Mouse (Mus musculus): ENCODE measurements around the gene Slc16a12. TPM values are rescaled to one million over a fixed set of nuclear protein-coding genes. Genes with fewer than 3 reads are reported as not detected.
A peak's percentile ranks its signal among the peaks of the same experiment; 100 is the strongest.

Slc16a12 gene
- polyA plus RNA-seq, 2 experiments, result 0.73 to 1.3 TPM

DNA sequence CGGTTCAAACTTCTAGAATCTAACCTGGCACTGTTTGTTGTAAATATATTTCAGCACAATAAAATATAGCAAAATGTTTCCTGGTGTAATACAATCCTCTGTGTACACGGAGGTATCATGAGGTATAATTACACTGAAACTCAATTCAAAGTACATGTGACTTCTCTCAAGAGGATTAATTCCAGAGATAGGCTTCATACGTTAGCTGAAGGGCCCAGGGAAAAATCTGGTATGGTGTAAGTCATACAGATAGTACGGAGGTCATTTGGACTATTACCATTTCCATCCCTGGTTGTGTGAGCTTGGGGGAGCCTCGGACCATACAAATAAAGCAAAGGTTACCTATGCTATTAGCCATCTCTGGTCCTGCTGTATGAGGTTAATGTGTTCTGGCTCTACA, 104.5 kb downstream of the Slc16a12 start:
- DNase-seq (ENCODE audit: low spot score) (no peak), ATAC-seq (ENCODE audit: low FRiP score, low read depth) (no peak)
- Histone ChIP-seq H3K9ac (ENCODE audit: low read depth, low read length, severe bottlenecking) (no peak overlapping the region), H3K4me1 (ENCODE audit: control insufficient read depth, insufficient read depth, low read length) (no peaks in the 10 kb centered on the region), H3K4me2 (replicated peaks; ENCODE audit: low read depth, low read length, severe bottlenecking) (no peak overlapping the region), H3K9me3 (ENCODE audit: control insufficient read depth, low read length) (no peaks in the 10 kb centered on the region), H3K27ac (replicated peaks; ENCODE audit: low read depth, low read length) (no peak overlapping the region), H3K4me3 (replicated peaks; ENCODE audit: low read length) (no peak overlapping the region), H3K36me3 (ENCODE audit: control insufficient read depth, insufficient read depth, low read length) (no peaks in the 10 kb centered on the region), H3K27me3 (ENCODE audit: control insufficient read depth, insufficient read depth, low read length) (no peaks in the 10 kb centered on the region)
- WGBS, result 69% methylated on average over 5 of the region's 5 CpGs
- no peak for TF ChIP-seq POLR2A (IDR thresholded peaks at IDR 0.05; ENCODE audit: borderline replicate concordance, extremely low read depth, insufficient read depth, insufficient read length)

DNA sequence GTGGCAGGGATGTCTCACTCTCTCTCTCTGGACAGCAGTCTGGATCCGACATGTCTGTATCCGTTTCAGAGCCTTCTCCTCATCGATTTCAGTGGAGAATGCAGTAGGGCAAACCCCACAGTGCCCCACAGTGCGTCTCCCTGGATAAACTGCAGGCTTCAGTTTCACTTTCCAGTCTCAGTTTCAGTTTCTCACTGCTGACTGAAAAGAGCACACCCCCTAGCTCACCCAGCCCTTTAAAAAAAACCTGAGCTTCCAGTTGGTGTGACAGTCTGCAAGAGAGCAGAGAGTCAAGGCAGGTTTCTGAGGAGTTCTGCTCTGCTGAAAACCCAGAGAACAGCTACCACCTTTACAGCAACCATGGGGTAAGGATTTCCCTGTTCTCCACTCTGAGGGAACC, 106.5 kb downstream of the Slc16a12 start, which contains the start of the genes Ifit1bl2 and Ifit1:
Gene Ifit1bl2, minus strand, starts transcription at position 121 of the 400 bp plus-strand sequence.
Gene Ifit1, plus strand, starts transcription at position 249 of the 400 bp plus-strand sequence.
- 29% methylated on average over 4 of the region's 4 CpGs for WGBS
- H3K4me1 ChIP-seq (ENCODE audit: control insufficient read depth, insufficient read depth, low read length), result no peaks in the 10 kb centered on the region

DNA sequence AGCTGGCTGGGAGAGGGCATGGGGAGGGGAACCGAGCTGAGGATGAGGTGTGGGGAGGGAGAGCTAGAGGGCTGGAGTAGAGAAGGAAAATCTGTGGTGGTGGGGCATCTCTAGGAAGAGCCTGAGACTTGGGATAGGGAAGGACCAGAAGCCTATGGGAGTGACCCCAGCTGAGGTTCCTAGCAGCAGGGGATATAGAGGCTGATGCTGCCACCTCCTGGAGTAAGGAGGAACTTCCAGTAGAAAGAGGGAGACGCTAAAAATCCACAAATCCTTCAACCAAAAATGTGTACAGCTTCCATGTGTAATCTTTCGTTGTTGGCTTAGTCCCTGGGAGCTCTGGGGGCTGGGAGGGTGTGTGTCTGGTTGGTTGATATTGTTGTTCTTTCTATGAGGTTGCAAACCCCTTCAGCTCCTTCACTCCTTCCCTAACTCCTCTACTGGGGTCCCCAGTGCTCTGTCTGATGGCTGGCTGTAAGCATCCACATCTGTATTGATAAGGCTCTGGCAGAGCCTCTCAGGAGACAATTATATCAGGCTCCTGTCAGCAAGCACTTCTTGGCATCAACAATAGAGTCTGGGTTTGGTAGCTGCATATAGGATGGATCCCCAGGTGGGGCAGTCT, 110.0 kb downstream of the Slc16a12 start:
- H3K4me3 ChIP-seq (replicated peaks; ENCODE audit: low read length), result no peak overlapping the region

More for the DNA sequence above, 106.5 kb downstream of the Slc16a12 start, which contains the start of the genes Ifit1bl2 and Ifit1:
- no peak for DNase-seq (ENCODE audit: low spot score)
- Histone ChIP-seq H3K9me3 (ENCODE audit: control insufficient read depth, low read length) (no peaks in the 10 kb centered on the region), H3K4me2 (replicated peaks; ENCODE audit: low read depth, low read length, severe bottlenecking) (no peak within 1 kb of the TSS), H3K4me3 (replicated peaks; ENCODE audit: low read length) (no peak within 1 kb of the TSS), H3K36me3 (ENCODE audit: control insufficient read depth, insufficient read depth, low read length) (no peaks in the 10 kb centered on the region), H3K27ac (replicated peaks; ENCODE audit: low read depth, low read length) (no peak within 1 kb of the TSS), H3K9ac (ENCODE audit: low read depth, low read length, severe bottlenecking) (peak within 1 kb of the TSS; percentile 13; the same call in 1 of the 2 replicates), H3K27me3 (ENCODE audit: control insufficient read depth, insufficient read depth, low read length) (no peaks in the 10 kb centered on the region)
- ATAC-seq (ENCODE audit: low FRiP score, low read depth), result no peak
- no peak for TF ChIP-seq POLR2A (IDR thresholded peaks at IDR 0.05; ENCODE audit: borderline replicate concordance, extremely low read depth, insufficient read depth, insufficient read length)

DNA sequence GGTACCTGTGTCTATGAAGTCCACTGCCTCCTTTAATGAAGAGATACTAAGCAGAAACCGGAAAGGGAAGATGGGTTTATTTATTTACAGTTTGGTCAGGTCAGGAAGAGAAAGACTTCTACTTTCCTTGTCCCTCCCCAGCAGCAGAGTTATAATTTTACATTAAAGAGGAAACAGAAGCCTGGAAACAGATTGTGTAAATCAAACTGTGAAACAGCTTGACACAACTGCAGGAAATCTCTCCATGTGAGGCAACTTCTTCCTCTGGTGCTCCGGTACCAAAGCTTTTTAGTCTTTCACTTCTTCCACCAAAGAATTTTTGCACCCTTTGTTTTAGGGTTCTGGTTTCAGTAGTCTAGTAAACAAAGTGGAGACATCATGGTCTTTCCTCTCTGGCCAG, 113.6 kb downstream of the Slc16a12 start:
- TF ChIP-seq POLR2A (IDR thresholded peaks at IDR 0.05; ENCODE audit: borderline replicate concordance, extremely low read depth, insufficient read depth, insufficient read length), result no peak
- Histone ChIP-seq H3K4me3 (replicated peaks; ENCODE audit: low read length) (no peak overlapping the region), H3K9me3 (ENCODE audit: control insufficient read depth, low read length) (no peaks in the 10 kb centered on the region), H3K36me3 (ENCODE audit: control insufficient read depth, insufficient read depth, low read length) (no peaks in the 10 kb centered on the region), H3K27me3 (ENCODE audit: control insufficient read depth, insufficient read depth, low read length) (no peaks in the 10 kb centered on the region), H3K27ac (replicated peaks; ENCODE audit: low read depth, low read length) (no peak overlapping the region), H3K4me2 (replicated peaks; ENCODE audit: low read depth, low read length, severe bottlenecking) (no peak overlapping the region), H3K4me1 (ENCODE audit: control insufficient read depth, insufficient read depth, low read length) (no peaks in the 10 kb centered on the region), H3K9ac (ENCODE audit: low read depth, low read length, severe bottlenecking) (no peak overlapping the region)
- ATAC-seq (ENCODE audit: low FRiP score, low read depth), result no peak
- WGBS, result 78% methylated on average over 2 of the region's 2 CpGs
- no peak for DNase-seq (ENCODE audit: low spot score)

More for the DNA sequence above, 110.0 kb downstream of the Slc16a12 start:
- DNase-seq (ENCODE audit: low spot score) (peak; percentile 49), ATAC-seq (ENCODE audit: low FRiP score, low read depth) (peak; percentile 50; the same call in 1 of the 2 replicates)
- Histone ChIP-seq H3K9me3 (ENCODE audit: control insufficient read depth, low read length) (no peaks in the 10 kb centered on the region), H3K4me2 (replicated peaks; ENCODE audit: low read depth, low read length, severe bottlenecking) (no peak overlapping the region), H3K27ac (replicated peaks; ENCODE audit: low read depth, low read length) (no peak overlapping the region), H3K9ac (ENCODE audit: low read depth, low read length, severe bottlenecking) (no peak overlapping the region), H3K27me3 (ENCODE audit: control insufficient read depth, insufficient read depth, low read length) (no peaks in the 10 kb centered on the region), H3K4me1 (ENCODE audit: control insufficient read depth, insufficient read depth, low read length) (no peaks in the 10 kb centered on the region), H3K36me3 (ENCODE audit: control insufficient read depth, insufficient read depth, low read length) (no peaks in the 10 kb centered on the region)
- no peak for TF ChIP-seq POLR2A (IDR thresholded peaks at IDR 0.05; ENCODE audit: borderline replicate concordance, extremely low read depth, insufficient read depth, insufficient read length)
- 15% methylated on average over 3 of the region's 3 CpGs for WGBS

DNA sequence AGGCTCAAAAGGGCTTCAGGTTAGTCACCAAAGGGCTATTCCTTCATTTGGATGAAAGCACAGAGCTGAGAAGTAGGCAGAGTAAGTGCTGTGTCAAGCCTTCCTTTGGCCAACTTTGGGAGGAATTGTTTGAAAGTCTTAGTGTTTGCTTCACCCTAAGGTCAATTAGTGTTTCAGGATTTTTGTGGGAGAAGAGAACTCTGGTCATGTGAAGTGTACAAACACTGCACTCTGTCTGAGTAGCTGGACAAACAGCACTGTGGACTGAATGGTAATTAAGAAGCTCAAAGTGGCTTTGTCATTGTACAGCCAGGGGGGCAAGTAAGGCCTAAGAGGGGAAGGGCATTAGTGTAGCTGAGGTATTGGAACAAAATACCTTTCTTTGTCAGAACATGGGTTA, 115.6 kb downstream of the Slc16a12 start:
- ATAC-seq (ENCODE audit: low FRiP score, low read depth), result no peak
- no peaks in the 10 kb centered on the region for H3K9me3 ChIP-seq (ENCODE audit: control insufficient read depth, low read length)
- no peaks in the 10 kb centered on the region for H3K4me1 ChIP-seq (ENCODE audit: control insufficient read depth, insufficient read depth, low read length)
- no peaks in the 10 kb centered on the region for H3K27me3 ChIP-seq (ENCODE audit: control insufficient read depth, insufficient read depth, low read length)
- no peaks in the 10 kb centered on the region for H3K36me3 ChIP-seq (ENCODE audit: control insufficient read depth, insufficient read depth, low read length)
- no peak for DNase-seq (ENCODE audit: low spot score)
- TF ChIP-seq POLR2A (IDR thresholded peaks at IDR 0.05; ENCODE audit: borderline replicate concordance, extremely low read depth, insufficient read depth, insufficient read length), result no peak
- no peak overlapping the region for H3K4me3 ChIP-seq (replicated peaks; ENCODE audit: low read length)
- no peak overlapping the region for H3K27ac ChIP-seq (replicated peaks; ENCODE audit: low read depth, low read length)
- no peak overlapping the region for H3K9ac ChIP-seq (ENCODE audit: low read depth, low read length, severe bottlenecking)
- no peak overlapping the region for H3K4me2 ChIP-seq (replicated peaks; ENCODE audit: low read depth, low read length, severe bottlenecking)

All from limb, embryonic 14.5 days (tissue).